Mouse (Mus musculus): ENCODE data around the gene Obscn. TPM values are rescaled to one million over a fixed set of nuclear protein-coding genes. Genes with fewer than 3 reads are reported as not detected.
A peak's percentile ranks its signal among the peaks of the same experiment; 100 is the strongest.

Gene Obscn
- 2.4 and 3.5 TPM in 2 replicates for polyA plus RNA-seq (2015; fragmentation: Nextera tagmentation; extraction: Ambion mirVana)

- 20% methylated on average over 44 of the region's 44 CpGs for WGBS
These were observed at the start of gene Obscn for GRCm38 (mm10) chr11:59135904-59136452. TSS of gene Obscn (minus strand) at chr11:59136402.

GRCm38 (mm10) chr11:59185490-59185889, 49.3 kb upstream of the Obscn start:
- WGBS, result 64% methylated on average over 5 of the region's 5 CpGs
- H3K4me1 ChIP-seq, result peaks cover 7% of the 10 kb centered on the region; the same call in 1 of the 2 replicates
- no peak for ATAC-seq (ENCODE audit: insufficient number of reproducible peaks, low FRiP score, low TSS enrichment, low read depth)

More at GRCm38 (mm10) chr11:59135904-59136452, at the start of gene Obscn:
- Histone ChIP-seq H3K4me1 (peaks cover 15% of the 10 kb centered on the region), H3K9ac (no peak within 1 kb of the TSS), H3K4me2 (replicated peaks) (peak within 1 kb of the TSS; percentile 34), H3K4me3 (replicated peaks) (peak within 1 kb of the TSS; percentile 16), H3K9me3 (replicated peaks) (no peaks in the 10 kb centered on the region), H3K27ac (replicated peaks) (no peak within 1 kb of the TSS), H3K27me3 (peaks cover 72% of the 10 kb centered on the region), H3K36me3 (no peaks in the 10 kb centered on the region)
- ATAC-seq (ENCODE audit: insufficient number of reproducible peaks, low FRiP score, low TSS enrichment, low read depth), result no peak

GRCm38 (mm10) chr11:59183821-59184220, 47.6 kb upstream of the Obscn start:
- Histone ChIP-seq H3K27me3 (peaks cover 11% of the 10 kb centered on the region), H3K9me3 (replicated peaks) (no peaks in the 10 kb centered on the region), H3K4me3 (replicated peaks) (no peak overlapping the region), H3K9ac (no peak overlapping the region), H3K36me3 (peaks cover 34% of the 10 kb centered on the region), H3K4me1 (no peaks in the 10 kb centered on the region), H3K4me2 (replicated peaks) (no peak overlapping the region), H3K27ac (replicated peaks) (no peak overlapping the region)
- 39% methylated on average over 3 of the region's 3 CpGs for WGBS
- 0 out of 2 replicates have a peak, but pooled peaks have one; percentile 25 for ATAC-seq (ENCODE audit: insufficient number of reproducible peaks, low FRiP score, low TSS enrichment, low read depth)

More at GRCm38 (mm10) chr11:59185490-59185889, 49.3 kb upstream of the Obscn start:
- Histone ChIP-seq H3K9me3 (replicated peaks) (no peaks in the 10 kb centered on the region), H3K4me2 (replicated peaks) (no peak overlapping the region), H3K9ac (no peak overlapping the region), H3K27ac (replicated peaks) (no peak overlapping the region), H3K36me3 (peaks cover 34% of the 10 kb centered on the region), H3K4me3 (replicated peaks) (no peak overlapping the region), H3K27me3 (no peaks in the 10 kb centered on the region)

- Histone ChIP-seq H3K4me1 (no peaks in the 10 kb centered on the region), H3K36me3 (peaks cover 30% of the 10 kb centered on the region), H3K4me2 (replicated peaks) (no peak within 1 kb of the TSS), H3K4me3 (replicated peaks) (no peak within 1 kb of the TSS), H3K27ac (replicated peaks) (no peak within 1 kb of the TSS), H3K27me3 (peaks cover 20% of the 10 kb centered on the region), H3K9me3 (replicated peaks) (no peaks in the 10 kb centered on the region), H3K9ac (no peak within 1 kb of the TSS)
- ATAC-seq (ENCODE audit: insufficient number of reproducible peaks, low FRiP score, low TSS enrichment, low read depth), result no peak
- 33% methylated on average over 3 of the region's 3 CpGs for WGBS
These were observed 46.7 kb upstream of the Obscn start, which contains the start of gene Gjc2 for GRCm38 (mm10) chr11:59182864-59183331. TSS of gene Gjc2 (minus strand) at chr11:59183213.

- peaks cover 7% of the 10 kb centered on the region; the same call in 1 of the 2 replicates for H3K4me1 ChIP-seq
- peak overlapping the region; percentile 27; the same call in 1 of the 2 replicates for H3K4me3 ChIP-seq (replicated peaks)
- peak overlapping the region; percentile 28 for H3K4me2 ChIP-seq (replicated peaks)
- WGBS, result 6% methylated on average over 33 of the region's 34 CpGs
- H3K36me3 ChIP-seq, result no peaks in the 10 kb centered on the region
- H3K27me3 ChIP-seq, result peaks cover 71% of the 10 kb centered on the region
- no peaks in the 10 kb centered on the region for H3K9me3 ChIP-seq (replicated peaks)
- no peak overlapping the region for H3K27ac ChIP-seq (replicated peaks)
- no peak overlapping the region for H3K9ac ChIP-seq
- no peak for ATAC-seq (ENCODE audit: insufficient number of reproducible peaks, low FRiP score, low TSS enrichment, low read depth)
These were observed 40.7 kb upstream of the Obscn start for GRCm38 (mm10) chr11:59176921-59177320.

GRCm38 (mm10) chr11:59176475-59176874, 40.3 kb upstream of the Obscn start:
- Histone ChIP-seq H3K4me2 (replicated peaks) (peak overlapping the region; percentile 28), H3K27ac (replicated peaks) (no peak overlapping the region), H3K27me3 (peaks cover 71% of the 10 kb centered on the region), H3K4me3 (replicated peaks) (peak overlapping the region; percentile 27), H3K9me3 (replicated peaks) (no peaks in the 10 kb centered on the region), H3K9ac (no peak overlapping the region), H3K4me1 (peaks cover 7% of the 10 kb centered on the region; the same call in 1 of the 2 replicates), H3K36me3 (no peaks in the 10 kb centered on the region)
- 4% methylated on average over 48 of the region's 48 CpGs for WGBS
- no peak for ATAC-seq (ENCODE audit: insufficient number of reproducible peaks, low FRiP score, low TSS enrichment, low read depth)

GRCm38 (mm10) chr11:59174189-59174838, 38.1 kb upstream of the Obscn start:
- H3K9ac ChIP-seq, result no peak overlapping the region
- H3K4me1 ChIP-seq, result peaks cover 7% of the 10 kb centered on the region; the same call in 1 of the 2 replicates
- H3K9me3 ChIP-seq (replicated peaks), result no peaks in the 10 kb centered on the region
- no peak overlapping the region for H3K4me3 ChIP-seq (replicated peaks)
- ATAC-seq (ENCODE audit: insufficient number of reproducible peaks, low FRiP score, low TSS enrichment, low read depth), result no peak
- no peak overlapping the region for H3K4me2 ChIP-seq (replicated peaks)
- 46% methylated on average over 6 of the region's 6 CpGs for WGBS
- H3K27me3 ChIP-seq, result peaks cover 65% of the 10 kb centered on the region
- H3K27ac ChIP-seq (replicated peaks), result no peak overlapping the region
- no peaks in the 10 kb centered on the region for H3K36me3 ChIP-seq

- ATAC-seq (ENCODE audit: insufficient number of reproducible peaks, low FRiP score, low TSS enrichment, low read depth), result peak; percentile 11; the same call in 1 of the 2 replicates
- Histone ChIP-seq H3K4me3 (replicated peaks) (no peak overlapping the region), H3K27ac (replicated peaks) (no peak overlapping the region), H3K4me1 (no peaks in the 10 kb centered on the region), H3K36me3 (no peaks in the 10 kb centered on the region), H3K27me3 (peaks cover 28% of the 10 kb centered on the region), H3K9ac (no peak overlapping the region), H3K4me2 (replicated peaks) (no peak overlapping the region), H3K9me3 (replicated peaks) (no peaks in the 10 kb centered on the region)
- WGBS, result 75% methylated on average over 4 of the region's 4 CpGs
These were observed 34.3 kb upstream of the Obscn start for GRCm38 (mm10) chr11:59170549-59170948.

GRCm38 (mm10) chr11:59169807-59170206, 33.6 kb upstream of the Obscn start:
- ATAC-seq (ENCODE audit: insufficient number of reproducible peaks, low FRiP score, low TSS enrichment, low read depth), result no peak
- H3K36me3 ChIP-seq, result no peaks in the 10 kb centered on the region
- H3K4me3 ChIP-seq (replicated peaks), result no peak overlapping the region
- no peak overlapping the region for H3K4me2 ChIP-seq (replicated peaks)
- 48% methylated on average over 3 of the region's 3 CpGs for WGBS
- no peak overlapping the region for H3K27ac ChIP-seq (replicated peaks)
- H3K9me3 ChIP-seq (replicated peaks), result no peaks in the 10 kb centered on the region
- H3K27me3 ChIP-seq, result peaks cover 20% of the 10 kb centered on the region
- no peak overlapping the region for H3K9ac ChIP-seq
- H3K4me1 ChIP-seq, result no peaks in the 10 kb centered on the region

- Histone ChIP-seq H3K9ac (no peak overlapping the region), H3K4me1 (peaks cover 17% of the 10 kb centered on the region)
- 52% methylated on average over 2 of the region's 2 CpGs for WGBS
These were observed 29.5 kb upstream of the Obscn start for GRCm38 (mm10) chr11:59165616-59166241.

GRCm38 (mm10) chr11:59164384-59164783, 28.2 kb upstream of the Obscn start:
- H3K4me1 ChIP-seq, result peaks cover 17% of the 10 kb centered on the region
- 84% methylated on average over 9 of the region's 9 CpGs for WGBS
- no peak overlapping the region for H3K9ac ChIP-seq
- H3K27me3 ChIP-seq, result no peaks in the 10 kb centered on the region
- H3K27ac ChIP-seq (replicated peaks), result no peak overlapping the region
- H3K36me3 ChIP-seq, result no peaks in the 10 kb centered on the region
- ATAC-seq (ENCODE audit: insufficient number of reproducible peaks, low FRiP score, low TSS enrichment, low read depth), result no peak
- H3K4me2 ChIP-seq (replicated peaks), result peak overlapping the region; percentile 67; the same call in 1 of the 2 replicates
- H3K4me3 ChIP-seq (replicated peaks), result peak overlapping the region; percentile 90; the same call in 1 of the 2 replicates
- H3K9me3 ChIP-seq (replicated peaks), result no peaks in the 10 kb centered on the region

More at GRCm38 (mm10) chr11:59165616-59166241, 29.5 kb upstream of the Obscn start:
- Histone ChIP-seq H3K9me3 (replicated peaks) (no peaks in the 10 kb centered on the region), H3K27ac (replicated peaks) (no peak overlapping the region), H3K27me3 (no peaks in the 10 kb centered on the region), H3K36me3 (no peaks in the 10 kb centered on the region), H3K4me3 (replicated peaks) (no peak overlapping the region), H3K4me2 (replicated peaks) (no peak overlapping the region)
- no peak for ATAC-seq (ENCODE audit: insufficient number of reproducible peaks, low FRiP score, low TSS enrichment, low read depth)
